Mouse (Mus musculus) liver, adult 2 months (tissue): ENCODE results near the gene Fzd2. TPM values are rescaled to one million over a fixed set of nuclear protein-coding genes. Genes with fewer than 3 reads are reported as not detected.

Source experiments
- DNase-seq: peaks from one replicate; pipeline ENCODE4 v3.0.0-alpha.2; 2011; ENCODE audit warnings: low read depth, low spot score; ENCODE audit errors: extremely low read depth
- H3K27ac ChIP-seq: fragments of 200-500 bp; replicated peaks from 2 replicates; pipeline ENCODE4 v1.5.1; 2012; ENCODE audit warnings: low read depth, mild to moderate bottlenecking, control low read depth, inconsistent platforms, low read length; ENCODE audit not compliant: insufficient read depth
- H3K27me3 ChIP-seq: fragments of 200-500 bp; 2 replicates; pipeline ENCODE4 v1.6.1; 2012; ENCODE audit warnings: mild to moderate bottlenecking, moderate library complexity, low read length, inconsistent platforms; ENCODE audit not compliant: control insufficient read depth, insufficient read depth
- H3K36me3 ChIP-seq: fragments of 200-500 bp; 2 replicates; pipeline ENCODE4 v1.6.1; 2012; ENCODE audit warnings: low read length, inconsistent platforms; ENCODE audit not compliant: control insufficient read depth, insufficient read depth
- H3K4me1 ChIP-seq: fragments of 200-500 bp; 2 replicates; pipeline ENCODE4 v1.6.1; 2011; ENCODE audit warnings: low read length; ENCODE audit not compliant: control insufficient read depth, insufficient read depth
- H3K4me3 ChIP-seq: fragments of 200-500 bp; 2 replicates; pipeline ENCODE4 v1.5.1; 2011; ENCODE audit warnings: low read depth, mild to moderate bottlenecking, control low read depth, low read length, moderate library complexity; ENCODE audit not compliant: insufficient read depth
- H3K79me2 ChIP-seq: fragments of 200-500 bp; 2 replicates; pipeline ENCODE4 v1.6.1; 2012; ENCODE audit warnings: inconsistent platforms, mild to moderate bottlenecking, low read length, moderate library complexity; ENCODE audit not compliant: control insufficient read depth, insufficient read depth
- H3K9ac ChIP-seq: fragments of 200-500 bp; 2 replicates; pipeline ENCODE4 v1.6.1; 2012; ENCODE audit warnings: low read depth, mild to moderate bottlenecking, control low read depth, inconsistent platforms, low read length
- CTCF ChIP-seq: fragments of 200-500 bp; IDR thresholded peaks from 2 replicates; pipeline ENCODE4 v1.5.1; 2011; ENCODE audit warnings: low read depth, low read length, control low read depth
- POLR2A ChIP-seq: fragments of 200-500 bp; IDR thresholded peaks from 2 replicates; pipeline ENCODE4 v1.6.1; 2011; ENCODE audit warnings: low read length, control low read depth; ENCODE audit not compliant: insufficient read depth; ENCODE audit errors: extremely low read depth
- WGBS: fragments of 180-500 bp; shearing (Covaris S2); methylation state at CpG from one replicate; pipeline ENCODE4 v1.1.7; 2018; 5-methylcytosine and 5-hydroxymethylcytosine counted together
- polyA plus RNA-seq: library from polyadenylated mRNA; depleted of rRNA; stranded (reverse); fragments of >200 nt; gene quantifications from 2 replicates; pipeline ENCODE4 v1.2.3, GENCODE M21; 2012
- total RNA-seq: library from RNA; depleted of rRNA; stranded (reverse); fragments of >200 nt; gene quantifications from 2 replicates; pipeline ENCODE4 v1.2.3, GENCODE M21; 2014

Gene Fzd2
- total and polyA plus RNA-seq, 2 experiments: 0.09 to 0.24 TPM

DNA sequence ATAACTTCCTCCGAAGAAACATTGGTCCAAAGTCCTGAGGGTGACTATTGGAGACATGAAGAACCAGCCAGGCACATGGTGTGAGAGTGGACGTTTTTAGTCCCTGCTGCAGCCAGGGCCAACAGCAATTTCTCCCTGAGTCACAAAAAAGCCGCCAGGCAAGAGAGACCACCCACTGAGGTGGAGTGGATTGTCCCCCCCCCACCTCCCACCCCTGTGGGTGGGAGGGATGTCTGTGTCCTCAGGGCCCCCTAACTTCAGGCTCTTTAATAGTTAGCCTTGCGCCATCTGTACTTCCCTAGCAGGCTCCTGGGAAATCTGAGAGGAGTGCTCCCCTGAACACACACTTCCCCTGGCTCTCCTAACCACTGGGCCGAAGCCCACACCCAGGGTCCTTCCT is 27.0 kb downstream of the Fzd2 start:
- Histone ChIP-seq H3K36me3 (no peaks in the 10 kb centered on the region), H3K4me3 (no peak overlapping the region), H3K4me1 (no peaks in the 10 kb centered on the region), H3K27ac (no peak overlapping the region), H3K27me3 (no peaks in the 10 kb centered on the region), H3K79me2 (no peaks in the 10 kb centered on the region), H3K9ac (no peak overlapping the region)
- WGBS: 85% methylated on average over 5 of the region's 5 CpGs
- no peak for DNase-seq
- TF ChIP-seq CTCF (no peak), POLR2A (no peak)

DNA sequence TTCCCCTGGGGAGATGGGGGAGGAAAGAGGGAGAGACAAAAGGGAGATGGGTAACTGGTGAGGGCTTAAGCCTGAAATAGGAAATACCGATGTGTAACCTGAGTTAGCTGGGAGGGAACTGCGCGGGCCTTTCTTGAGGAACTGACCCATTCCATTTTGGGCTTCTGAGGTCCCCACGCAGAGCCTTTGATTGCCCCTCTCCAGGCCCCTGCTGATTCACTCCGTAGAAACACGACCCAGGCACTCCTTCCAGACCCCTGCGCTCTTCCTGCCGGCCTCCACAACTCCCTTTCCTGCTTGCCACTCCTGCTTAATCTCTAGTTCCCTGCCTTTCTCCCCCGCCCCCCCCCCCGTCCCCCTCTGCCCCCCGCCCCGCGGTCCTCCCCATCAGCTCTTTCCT is 28.5 kb downstream of the Fzd2 start:
- WGBS: 27% methylated on average over 12 of the region's 13 CpGs

GRCm38 (mm10) chr11:102633379-102633778 is 29.2 kb downstream of the Fzd2 start:
- WGBS: 24% methylated on average over 9 of the region's 9 CpGs
- TF ChIP-seq CTCF (no peak), POLR2A (no peak)

More for the DNA sequence above, 28.5 kb downstream of the Fzd2 start:
- Histone ChIP-seq H3K27me3 (no peaks in the 10 kb centered on the region), H3K27ac (no peak overlapping the region), H3K4me1 (no peaks in the 10 kb centered on the region), H3K4me3 (no peak overlapping the region), H3K9ac (no peak overlapping the region), H3K79me2 (no peaks in the 10 kb centered on the region), H3K36me3 (no peaks in the 10 kb centered on the region)
- DNase-seq: no peak
- TF ChIP-seq POLR2A (no peak), CTCF (no peak)

GRCm38 (mm10) chr11:102636887-102637286 is 32.7 kb downstream of the Fzd2 start:
- TF ChIP-seq POLR2A (no peak), CTCF (no peak)
- Histone ChIP-seq H3K4me1 (no peaks in the 10 kb centered on the region), H3K79me2 (no peaks in the 10 kb centered on the region), H3K27me3 (no peaks in the 10 kb centered on the region), H3K4me3 (no peak overlapping the region), H3K27ac (no peak overlapping the region), H3K36me3 (no peaks in the 10 kb centered on the region), H3K9ac (no peak overlapping the region)
- 75% methylated on average over 12 of the region's 12 CpGs for WGBS
- DNase-seq: no peak

More at GRCm38 (mm10) chr11:102633379-102633778, 29.2 kb downstream of the Fzd2 start:
- no peaks in the 10 kb centered on the region for H3K27me3 ChIP-seq
- no peak overlapping the region for H3K4me3 ChIP-seq
- no peak overlapping the region for H3K27ac ChIP-seq
- peak; percentile 8 for DNase-seq
- H3K4me1 ChIP-seq: no peaks in the 10 kb centered on the region
- H3K79me2 ChIP-seq: no peaks in the 10 kb centered on the region
- H3K9ac ChIP-seq: no peak overlapping the region
- no peaks in the 10 kb centered on the region for H3K36me3 ChIP-seq

DNA sequence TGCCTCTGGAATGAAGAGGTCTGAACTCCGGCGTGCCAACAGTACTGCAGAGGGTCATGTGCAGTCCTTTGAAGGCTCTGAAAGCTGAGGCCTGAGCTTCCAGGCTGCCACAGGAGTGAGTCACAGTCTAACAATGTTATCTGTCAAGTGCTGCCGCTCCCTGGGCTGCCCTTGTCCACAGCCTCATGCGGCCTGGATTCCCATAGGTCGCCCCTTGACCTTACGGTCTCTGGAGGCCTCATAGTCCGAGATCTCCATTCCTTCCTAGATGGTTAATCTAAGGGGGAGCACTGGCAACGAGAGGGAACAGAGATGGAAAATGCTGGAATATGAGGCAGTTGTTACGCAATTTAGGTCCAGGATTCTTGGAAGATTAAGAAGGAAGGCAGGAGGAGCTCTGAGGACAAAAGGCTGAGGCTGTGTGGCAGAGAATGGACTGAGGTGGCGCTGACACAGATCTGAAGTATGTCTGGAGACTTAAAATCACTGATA is 39.7 kb downstream of the Fzd2 start:
- no peaks in the 10 kb centered on the region for H3K79me2 ChIP-seq
- no peak overlapping the region for H3K4me3 ChIP-seq
- no peak for DNase-seq
- H3K27me3 ChIP-seq: no peaks in the 10 kb centered on the region
- TF ChIP-seq CTCF (no peak), POLR2A (no peak)
- WGBS: 62% methylated on average over 10 of the region's 10 CpGs
- H3K36me3 ChIP-seq: no peaks in the 10 kb centered on the region
- no peak overlapping the region for H3K27ac ChIP-seq
- H3K9ac ChIP-seq: no peak overlapping the region
- H3K4me1 ChIP-seq: no peaks in the 10 kb centered on the region

- no peak overlapping the region for H3K9ac ChIP-seq
- no peaks in the 10 kb centered on the region for H3K79me2 ChIP-seq
- no peak overlapping the region for H3K27ac ChIP-seq
- TF ChIP-seq CTCF (no peak), POLR2A (no peak)
- H3K4me1 ChIP-seq: no peaks in the 10 kb centered on the region
- 87% methylated on average over 13 of the region's 13 CpGs for WGBS
- DNase-seq: no peak
- H3K4me3 ChIP-seq: no peak overlapping the region
- no peaks in the 10 kb centered on the region for H3K27me3 ChIP-seq
- H3K36me3 ChIP-seq: no peaks in the 10 kb centered on the region
These were observed 42.0 kb downstream of the Fzd2 start for GRCm38 (mm10) chr11:102646226-102646625.
